Mouse (Mus musculus) kidney, adult 2 months (tissue): ENCODE measurements around the gene Rsph3a. TPM values are rescaled to one million over a fixed set of nuclear protein-coding genes. Genes with fewer than 3 reads are reported as not detected.

ENCODE experiments used
- DNase-seq: peaks from one replicate; pipeline ENCODE4 v3.0.0; 2021
- H3K27ac ChIP-seq: fragments of 200-500 bp; 2 replicates; pipeline ENCODE4 v1.5.1; 2012; ENCODE audit warnings: low read depth, low read length, control low read depth, inconsistent platforms; ENCODE audit not compliant: insufficient read depth
- H3K27me3 ChIP-seq: fragments of 200-500 bp; replicated peaks from 2 replicates; pipeline ENCODE4 v1.6.1; 2012; ENCODE audit warnings: mild to moderate bottlenecking, moderate library complexity, low read length, inconsistent platforms; ENCODE audit not compliant: control insufficient read depth, insufficient read depth
- H3K36me3 ChIP-seq: fragments of 200-500 bp; 2 replicates; pipeline ENCODE4 v1.6.1; 2012; ENCODE audit warnings: mild to moderate bottlenecking, moderate library complexity, low read length, inconsistent platforms; ENCODE audit not compliant: control insufficient read depth, insufficient read depth
- H3K4me1 ChIP-seq: fragments of 200-500 bp; 2 replicates; pipeline ENCODE4 v1.6.1; 2011; ENCODE audit warnings: low read length; ENCODE audit not compliant: control insufficient read depth, insufficient read depth
- H3K4me3 ChIP-seq: fragments of 200-500 bp; 2 replicates; pipeline ENCODE4 v1.5.1; 2011; ENCODE audit warnings: mild to moderate bottlenecking, low read depth, low read length, control low read depth; ENCODE audit not compliant: insufficient read depth
- CTCF ChIP-seq: fragments of 200-500 bp; conservative IDR thresholded peaks from 2 replicates; pipeline ENCODE4 v1.5.1; 2011; ENCODE audit warnings: low read depth, mild to moderate bottlenecking, control low read depth, low read length, moderate library complexity, mixed read lengths; ENCODE audit not compliant: insufficient read depth, insufficient read length
- POLR2A ChIP-seq: fragments of 200-500 bp; IDR thresholded peaks from one replicate; pipeline ENCODE4 v1.6.1; 2011; ENCODE audit warnings: low read depth, low read length, control low read depth
- WGBS: fragments of 180-500 bp; shearing (Covaris S2); methylation state at CpG from one replicate; pipeline ENCODE4 v1.1.7; 2018; 5-methylcytosine and 5-hydroxymethylcytosine counted together
- polyA plus RNA-seq: library from polyadenylated mRNA; depleted of rRNA; stranded (reverse); fragments of >200 nt; gene quantifications from 2 replicates; pipeline ENCODE4 v1.2.3, GENCODE M21; 2012

Rsph3a gene
- polyA plus RNA-seq, 1 experiment: 85.9 TPM

GRCm38 (mm10) chr17:7919209-7919608, 26.2 kb upstream of the Rsph3a start:
- Histone ChIP-seq H3K27ac (no peak overlapping the region), H3K4me1 (peaks cover 4% of the 10 kb centered on the region; the same call in 1 of the 2 replicates), H3K4me3 (no peak overlapping the region), H3K27me3 (no peaks in the 10 kb centered on the region), H3K36me3 (no peaks in the 10 kb centered on the region)
- TF ChIP-seq POLR2A (no peak), CTCF (no peak)
- DNase-seq: no peak
- 70% methylated on average over 2 of the region's 2 CpGs for WGBS

DNA sequence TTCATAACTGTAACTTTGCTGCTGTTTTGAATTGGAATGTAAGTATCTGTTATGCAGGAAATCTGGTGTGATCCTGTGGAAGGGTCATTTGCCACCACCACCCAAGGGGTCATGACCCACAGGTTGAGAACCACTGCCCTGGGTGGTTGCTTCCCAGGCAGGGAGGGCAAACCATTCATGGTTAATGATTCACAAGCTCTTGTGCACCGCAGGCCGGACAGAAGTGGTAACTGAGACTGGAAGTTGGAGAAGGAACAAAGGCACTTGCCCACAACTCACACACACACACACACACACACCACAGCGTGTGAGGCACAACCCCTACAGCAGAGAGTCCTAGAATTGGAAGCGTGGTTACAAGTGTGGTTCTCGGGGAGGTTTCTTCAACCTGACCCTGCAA, 22.9 kb upstream of the Rsph3a start:
- no peak for TF ChIP-seq POLR2A
- TF ChIP-seq CTCF: no peak
- Histone ChIP-seq H3K27me3 (no peaks in the 10 kb centered on the region), H3K4me1 (peaks cover 4% of the 10 kb centered on the region; the same call in 1 of the 2 replicates), H3K36me3 (no peaks in the 10 kb centered on the region), H3K4me3 (no peak overlapping the region), H3K27ac (no peak overlapping the region)
- DNase-seq: peak; percentile 68
- 39% methylated on average over 5 of the region's 5 CpGs for WGBS

DNA sequence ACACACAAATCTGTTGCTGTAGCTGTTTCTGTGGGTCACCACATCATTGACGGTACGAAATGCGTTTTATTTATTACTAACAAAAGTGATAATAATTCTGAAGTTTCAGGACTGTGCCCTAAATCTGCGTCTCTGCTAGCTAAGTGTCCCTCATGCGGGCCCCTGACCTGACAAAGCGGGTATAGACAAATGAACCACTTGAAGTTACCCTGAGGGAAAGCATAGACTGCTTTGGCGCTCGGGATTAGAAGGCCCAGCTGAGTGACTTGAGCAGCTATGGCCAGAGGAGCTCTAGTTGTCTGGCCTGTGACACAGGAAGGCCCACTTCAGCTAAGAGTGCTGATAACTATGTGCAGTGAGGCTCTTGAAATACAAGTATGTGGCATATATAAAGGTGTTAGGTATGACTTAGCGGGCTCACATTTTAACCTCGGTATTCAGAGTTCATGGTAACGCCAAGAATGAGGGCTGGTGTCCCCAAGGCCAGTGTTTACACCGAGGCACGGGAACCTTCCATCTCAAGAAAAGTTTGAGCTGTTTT, 21.2 kb upstream of the Rsph3a start:
- no peak overlapping the region for H3K4me3 ChIP-seq
- no peak for TF ChIP-seq CTCF
- no peak for TF ChIP-seq POLR2A
- WGBS: 95% methylated on average over 13 of the region's 13 CpGs
- no peak for DNase-seq
- H3K27me3 ChIP-seq: no peaks in the 10 kb centered on the region
- H3K36me3 ChIP-seq: no peaks in the 10 kb centered on the region
- no peak overlapping the region for H3K27ac ChIP-seq
- H3K4me1 ChIP-seq: peaks cover 4% of the 10 kb centered on the region; the same call in 1 of the 2 replicates

DNA sequence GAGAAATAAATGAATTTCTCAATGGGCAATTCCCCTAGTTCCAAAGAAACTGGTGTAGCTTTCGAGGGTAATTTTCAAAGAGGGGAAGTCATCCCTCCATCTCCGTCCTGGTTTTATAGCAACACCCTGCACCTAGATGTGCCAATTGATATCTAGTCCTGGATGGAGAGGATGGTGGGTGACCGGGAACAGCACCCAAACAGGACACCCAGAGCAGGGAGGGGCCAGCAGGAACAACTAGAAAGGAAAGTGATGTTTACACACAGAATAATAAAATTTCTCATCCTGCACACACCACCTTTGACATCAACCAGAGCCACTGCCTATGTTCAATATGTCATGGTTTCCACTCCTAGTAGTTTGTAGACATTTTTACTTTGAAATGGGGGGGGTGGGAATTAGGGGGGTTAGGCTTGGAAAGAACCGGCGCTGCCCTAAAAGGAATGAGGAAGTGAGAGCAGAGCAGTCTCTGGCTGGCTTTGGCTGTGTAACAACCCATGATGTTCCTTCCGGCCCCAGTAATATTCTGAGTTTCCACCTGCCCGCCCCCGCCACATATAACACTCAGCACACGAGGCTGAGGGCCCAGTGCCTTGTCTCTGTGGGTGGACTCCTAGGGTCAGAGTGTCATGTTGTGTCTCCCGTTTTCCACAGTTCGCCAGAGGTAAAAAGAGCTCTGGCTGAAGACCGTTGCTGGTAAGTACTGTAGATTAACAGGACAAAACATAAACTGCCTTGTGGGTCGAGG, 19.8 kb upstream of the Rsph3a start, which contains the start of gene Tagap:
Gene Tagap (plus strand): TSS at position 588 of the 748 bp plus-strand sequence.
- TF ChIP-seq CTCF (no peak), POLR2A (no peak)
- no peaks in the 10 kb centered on the region for H3K27me3 ChIP-seq
- H3K36me3 ChIP-seq: no peaks in the 10 kb centered on the region
- 24% methylated on average over 13 of the region's 13 CpGs for WGBS
- peaks cover 4% of the 10 kb centered on the region; the same call in 1 of the 2 replicates for H3K4me1 ChIP-seq
- peak within 1 kb of the TSS; percentile 26; the same call in 1 of the 2 replicates for H3K4me3 ChIP-seq
- DNase-seq: peak; percentile 24
- no peak within 1 kb of the TSS for H3K27ac ChIP-seq

GRCm38 (mm10) chr17:7927582-7928535, 17.6 kb upstream of the Rsph3a start:
- Histone ChIP-seq H3K27me3 (no peaks in the 10 kb centered on the region), H3K36me3 (no peaks in the 10 kb centered on the region), H3K27ac (no peak overlapping the region), H3K4me3 (no peak overlapping the region), H3K4me1 (no peaks in the 10 kb centered on the region; the same call in 1 of the 2 replicates)
- WGBS: 65% methylated on average over 24 of the region's 24 CpGs
- DNase-seq: peak; percentile 74
- TF ChIP-seq CTCF: peak; percentile 83
- no peak for TF ChIP-seq POLR2A

- no peak overlapping the region for H3K4me3 ChIP-seq
- 86% methylated on average over 6 of the region's 6 CpGs for WGBS
- no peaks in the 10 kb centered on the region for H3K27me3 ChIP-seq
- H3K36me3 ChIP-seq: no peaks in the 10 kb centered on the region
- TF ChIP-seq POLR2A: no peak
- no peak for TF ChIP-seq CTCF
- H3K4me1 ChIP-seq: no peaks in the 10 kb centered on the region
- no peak for DNase-seq
- no peak overlapping the region for H3K27ac ChIP-seq
These were observed 16.8 kb upstream of the Rsph3a start for GRCm38 (mm10) chr17:7928662-7929061.
